Mouse (Mus musculus): ENCODE results near the gene Gper1. TPM values are rescaled to one million over a fixed set of nuclear protein-coding genes. Genes with fewer than 3 reads are reported as not detected.

Gene Gper1
- polyA plus RNA-seq (2012; rRNA removed): 1.5 and 2.1 TPM in 2 replicates

GRCm38 (mm10) chr5:139423026-139423865, at the start of gene Gper1:
Gene Gper1, plus strand, starts transcription at chr5:139423151.
- Histone ChIP-seq H3K36me3 (ENCODE audit: control insufficient read depth, insufficient read depth, low read length) (no peaks in the 10 kb centered on the region), H3K27me3 (ENCODE audit: control insufficient read depth, insufficient read depth, low read length) (no peaks in the 10 kb centered on the region), H3K27ac (ENCODE audit: control insufficient read depth, insufficient read depth, low read length) (no peak within 1 kb of the TSS; the same call in 1 of the 2 replicates), H3K4me3 (ENCODE audit: control insufficient read depth, insufficient read depth, low read length) (no peak within 1 kb of the TSS), H3K4me1 (replicated peaks; ENCODE audit: control insufficient read depth, insufficient read depth, low read length) (peaks cover 34% of the 10 kb centered on the region)
- whole genome bisulfite sequencing: 97% methylated on average over 21 of the region's 21 CpGs
- no peak for DNase-seq
- TF ChIP-seq POLR2A (IDR thresholded peaks at IDR 0.05; ENCODE audit: control insufficient read depth, extremely low read depth, insufficient read depth, low read length, poor library complexity) (no peak), CTCF (IDR thresholded peaks at IDR 0.05; ENCODE audit: borderline replicate concordance, control insufficient read depth, extremely low read depth, insufficient read depth, low read length, poor library complexity) (no peak)

GRCm38 (mm10) chr5:139373889-139374444, 49.0 kb upstream of the Gper1 start:
- no peak for TF ChIP-seq POLR2A (IDR thresholded peaks at IDR 0.05; ENCODE audit: control insufficient read depth, extremely low read depth, insufficient read depth, low read length, poor library complexity)
- no peak for TF ChIP-seq CTCF (IDR thresholded peaks at IDR 0.05; ENCODE audit: borderline replicate concordance, control insufficient read depth, extremely low read depth, insufficient read depth, low read length, poor library complexity)
- no peak overlapping the region for H3K4me3 ChIP-seq (ENCODE audit: control insufficient read depth, insufficient read depth, low read length)
- no peaks in the 10 kb centered on the region for H3K36me3 ChIP-seq (ENCODE audit: control insufficient read depth, insufficient read depth, low read length)
- no peaks in the 10 kb centered on the region for H3K27me3 ChIP-seq (ENCODE audit: control insufficient read depth, insufficient read depth, low read length)
- H3K27ac ChIP-seq (ENCODE audit: control insufficient read depth, insufficient read depth, low read length): no peak overlapping the region
- DNase-seq: no peak
- H3K4me1 ChIP-seq (replicated peaks; ENCODE audit: control insufficient read depth, insufficient read depth, low read length): peaks cover 41% of the 10 kb centered on the region
- 71% methylated on average over 6 of the region's 6 CpGs for WGBS

- H3K36me3 ChIP-seq (ENCODE audit: control insufficient read depth, insufficient read depth, low read length): no peaks in the 10 kb centered on the region
- H3K27me3 ChIP-seq (ENCODE audit: control insufficient read depth, insufficient read depth, low read length): no peaks in the 10 kb centered on the region
- no peak overlapping the region for H3K4me3 ChIP-seq (ENCODE audit: control insufficient read depth, insufficient read depth, low read length)
- no peak overlapping the region for H3K27ac ChIP-seq (ENCODE audit: control insufficient read depth, insufficient read depth, low read length)
- no peak for TF ChIP-seq CTCF (IDR thresholded peaks at IDR 0.05; ENCODE audit: borderline replicate concordance, control insufficient read depth, extremely low read depth, insufficient read depth, low read length, poor library complexity)
- TF ChIP-seq POLR2A (IDR thresholded peaks at IDR 0.05; ENCODE audit: control insufficient read depth, extremely low read depth, insufficient read depth, low read length, poor library complexity): no peak
- peaks cover 48% of the 10 kb centered on the region for H3K4me1 ChIP-seq (replicated peaks; ENCODE audit: control insufficient read depth, insufficient read depth, low read length)
- 95% methylated on average over 2 of the region's 2 CpGs for WGBS
- no peak for DNase-seq
These were observed 48.1 kb upstream of the Gper1 start for GRCm38 (mm10) chr5:139374841-139375240.

GRCm38 (mm10) chr5:139377468-139378270, 45.3 kb upstream of the Gper1 start, which contains the start of gene Gpr146:
Gene Gpr146, plus strand, starts transcription at chr5:139377697.
- Histone ChIP-seq H3K27me3 (ENCODE audit: control insufficient read depth, insufficient read depth, low read length) (no peaks in the 10 kb centered on the region), H3K4me3 (ENCODE audit: control insufficient read depth, insufficient read depth, low read length) (0 out of 2 replicates have a peak within 1 kb of the TSS, but pooled peaks have one; percentile 2), H3K27ac (ENCODE audit: control insufficient read depth, insufficient read depth, low read length) (peak within 1 kb of the TSS; percentile 65), H3K4me1 (replicated peaks; ENCODE audit: control insufficient read depth, insufficient read depth, low read length) (peaks cover 57% of the 10 kb centered on the region), H3K36me3 (ENCODE audit: control insufficient read depth, insufficient read depth, low read length) (no peaks in the 10 kb centered on the region)
- DNase-seq: peak; percentile 50
- TF ChIP-seq CTCF (IDR thresholded peaks at IDR 0.05; ENCODE audit: borderline replicate concordance, control insufficient read depth, extremely low read depth, insufficient read depth, low read length, poor library complexity): no peak
- no peak for TF ChIP-seq POLR2A (IDR thresholded peaks at IDR 0.05; ENCODE audit: control insufficient read depth, extremely low read depth, insufficient read depth, low read length, poor library complexity)
- WGBS: 11% methylated on average over 18 of the region's 18 CpGs

- H3K27ac ChIP-seq (ENCODE audit: control insufficient read depth, insufficient read depth, low read length): peak overlapping the region; percentile 65
- 0 out of 2 replicates have a peak overlapping the region, but pooled peaks have one; percentile 2 for H3K4me3 ChIP-seq (ENCODE audit: control insufficient read depth, insufficient read depth, low read length)
- no peaks in the 10 kb centered on the region for H3K27me3 ChIP-seq (ENCODE audit: control insufficient read depth, insufficient read depth, low read length)
- H3K4me1 ChIP-seq (replicated peaks; ENCODE audit: control insufficient read depth, insufficient read depth, low read length): peaks cover 61% of the 10 kb centered on the region
- DNase-seq: no peak
- no peaks in the 10 kb centered on the region for H3K36me3 ChIP-seq (ENCODE audit: control insufficient read depth, insufficient read depth, low read length)
- TF ChIP-seq POLR2A (IDR thresholded peaks at IDR 0.05; ENCODE audit: control insufficient read depth, extremely low read depth, insufficient read depth, low read length, poor library complexity) (no peak), CTCF (IDR thresholded peaks at IDR 0.05; ENCODE audit: borderline replicate concordance, control insufficient read depth, extremely low read depth, insufficient read depth, low read length, poor library complexity) (no peak)
- WGBS: 29% methylated on average over 7 of the region's 7 CpGs
These were observed 44.7 kb upstream of the Gper1 start for GRCm38 (mm10) chr5:139378271-139378556.

GRCm38 (mm10) chr5:139378986-139379629, 43.8 kb upstream of the Gper1 start:
- H3K36me3 ChIP-seq (ENCODE audit: control insufficient read depth, insufficient read depth, low read length): no peaks in the 10 kb centered on the region
- WGBS: 25% methylated on average over 21 of the region's 21 CpGs
- TF ChIP-seq CTCF (IDR thresholded peaks at IDR 0.05; ENCODE audit: borderline replicate concordance, control insufficient read depth, extremely low read depth, insufficient read depth, low read length, poor library complexity): no peak
- no peak for TF ChIP-seq POLR2A (IDR thresholded peaks at IDR 0.05; ENCODE audit: control insufficient read depth, extremely low read depth, insufficient read depth, low read length, poor library complexity)
- peak overlapping the region; percentile 5; the same call in 1 of the 2 replicates for H3K27ac ChIP-seq (ENCODE audit: control insufficient read depth, insufficient read depth, low read length)
- peak overlapping the region; percentile 25 for H3K4me3 ChIP-seq (ENCODE audit: control insufficient read depth, insufficient read depth, low read length)
- DNase-seq: peak; percentile 47
- H3K27me3 ChIP-seq (ENCODE audit: control insufficient read depth, insufficient read depth, low read length): no peaks in the 10 kb centered on the region
- H3K4me1 ChIP-seq (replicated peaks; ENCODE audit: control insufficient read depth, insufficient read depth, low read length): peaks cover 65% of the 10 kb centered on the region
